Mouse (Mus musculus) G1E (cell line): ENCODE data around the gene Zfp219. TPM values are rescaled to one million over a fixed set of nuclear protein-coding genes. Genes with fewer than 3 reads are reported as not detected.

Experiments
- ATAC-seq: 2 replicates; pipeline ENCODE4 v1.8.0; 2016; ENCODE audit warnings: mild to moderate bottlenecking; ENCODE audit not compliant: insufficient number of reproducible peaks, poor library complexity, low FRiP score, severe bottlenecking; ENCODE audit errors: extremely low read depth
- DNase-seq: peaks from one replicate; pipeline ENCODE4 v3.0.0; 2012; ENCODE audit warnings: low spot score
- H3K27me3 ChIP-seq: 2 replicates; pipeline ENCODE4 v1.6.1; 2012; ENCODE audit warnings: mild to moderate bottlenecking, low read length, inconsistent platforms; ENCODE audit not compliant: insufficient read depth
- H3K36me3 ChIP-seq: replicated peaks from 2 replicates; pipeline ENCODE3; 2012; ENCODE audit warnings: mild to moderate bottlenecking, inconsistent platforms
- H3K4me1 ChIP-seq: 2 replicates; pipeline ENCODE4 v1.6.1; 2012; ENCODE audit warnings: low read depth, low read length, inconsistent platforms, mixed read lengths; ENCODE audit not compliant: insufficient read depth
- H3K4me3 ChIP-seq: 2 replicates; pipeline ENCODE4 v1.5.1; 2012; ENCODE audit warnings: low read depth, mild to moderate bottlenecking, inconsistent platforms, low read length, moderate library complexity, mixed read lengths
- H3K9me3 ChIP-seq: replicated peaks from 2 replicates; pipeline ENCODE4 v1.6.1; 2012; ENCODE audit warnings: inconsistent platforms
- CTCF ChIP-seq: IDR thresholded peaks from 2 replicates; pipeline ENCODE4 v1.5.1; 2012; ENCODE audit warnings: low read depth, low read length, inconsistent platforms, mixed read lengths
- GATA1 ChIP-seq: IDR thresholded peaks from 2 replicates; pipeline ENCODE4 v1.6.1; 2012; ENCODE audit warnings: borderline replicate concordance, low read length, inconsistent platforms, mixed read lengths
- GATA2 ChIP-seq: IDR thresholded peaks from 2 replicates; pipeline ENCODE4 v1.6.1; 2012; ENCODE audit warnings: low read depth, low read length, inconsistent platforms, borderline replicate concordance
- POLR2AphosphoS5 ChIP-seq: IDR thresholded peaks from 2 replicates; pipeline ENCODE4 v1.6.1; 2012; ENCODE audit warnings: low read depth, low read length, inconsistent platforms; ENCODE audit not compliant: insufficient replicate concordance
- TAL1 ChIP-seq: conservative IDR thresholded peaks from 2 replicates; pipeline ENCODE4 v1.6.1; 2012; ENCODE audit warnings: low read depth, low read length, inconsistent platforms, mixed read lengths
- polyA plus RNA-seq: library from polyadenylated mRNA; stranded (reverse); fragments of >175 nt; gene quantifications from 2 replicates; pipeline ENCODE4 v1.2.3, GENCODE M21; 2012
- total RNA-seq, 2 experiments: library from RNA; stranded (forward) in 1 of 2; stranded (reverse) in 1 of 2; fragments of 200-1000 nt in 1 of 2; fragments of >200 nt in 1 of 2; fragmentation: Nextera tagmentation in 1 of 2; gene quantifications; 2 replicates each; pipeline ENCODE4 v1.2.3; 2014 to 2017

Gene Zfp219
- total and polyA plus RNA-seq, 3 experiments = 16.9 to 83.1 (median 29.6) TPM

GRCm38 (mm10) chr14:52005616-52006015, 14.9 kb downstream of the Zfp219 start:
- TF ChIP-seq POLR2AphosphoS5 = no peak
- no peak for TF ChIP-seq GATA1
- no peak for TF ChIP-seq TAL1
- no peak for TF ChIP-seq CTCF
- TF ChIP-seq GATA2 = no peak
- H3K4me1 ChIP-seq = peaks cover 22% of the 10 kb centered on the region
- no peaks in the 10 kb centered on the region for H3K27me3 ChIP-seq
- DNase-seq (no peak), ATAC-seq (no peak)
- H3K36me3 ChIP-seq = peaks cover 86% of the 10 kb centered on the region
- H3K4me3 ChIP-seq = no peak overlapping the region
- H3K9me3 ChIP-seq = no peaks in the 10 kb centered on the region

- H3K4me1 ChIP-seq = peaks cover 18% of the 10 kb centered on the region
- ATAC-seq = no peak
- no peaks in the 10 kb centered on the region for H3K27me3 ChIP-seq
- H3K36me3 ChIP-seq = peaks cover 84% of the 10 kb centered on the region
- no peak overlapping the region for H3K4me3 ChIP-seq
- no peak for DNase-seq
- TF ChIP-seq POLR2AphosphoS5 (no peak), CTCF (no peak), GATA2 (no peak), TAL1 (no peak)
- H3K9me3 ChIP-seq = no peaks in the 10 kb centered on the region
These were observed 15.4 kb downstream of the Zfp219 start for GRCm38 (mm10) chr14:52005141-52005540.

- Histone ChIP-seq H3K36me3 (peaks cover 80% of the 10 kb centered on the region), H3K27me3 (no peaks in the 10 kb centered on the region), H3K4me1 (peaks cover 12% of the 10 kb centered on the region), H3K9me3 (no peaks in the 10 kb centered on the region), H3K4me3 (no peak overlapping the region)
- no peak for ATAC-seq
- DNase-seq = no peak
- no peak for TF ChIP-seq POLR2AphosphoS5
- TF ChIP-seq GATA1 = no peak
- TF ChIP-seq GATA2 = no peak
- no peak for TF ChIP-seq CTCF
- TF ChIP-seq TAL1 = no peak
These were observed 16.5 kb downstream of the Zfp219 start for GRCm38 (mm10) chr14:52003981-52004495.

- DNase-seq = no peak
- H3K27me3 ChIP-seq = no peaks in the 10 kb centered on the region
- H3K4me3 ChIP-seq = no peak overlapping the region
- H3K36me3 ChIP-seq = peaks cover 59% of the 10 kb centered on the region
- no peak for TF ChIP-seq GATA2
- TF ChIP-seq CTCF = no peak
- no peak for TF ChIP-seq GATA1
- no peak for TF ChIP-seq POLR2AphosphoS5
- TF ChIP-seq TAL1 = no peak
- H3K4me1 ChIP-seq = peaks cover 7% of the 10 kb centered on the region; the same call in 1 of the 2 replicates
- no peaks in the 10 kb centered on the region for H3K9me3 ChIP-seq
- ATAC-seq = no peak
These were observed 23.1 kb downstream of the Zfp219 start for GRCm38 (mm10) chr14:51997483-51997882.

GRCm38 (mm10) chr14:51996866-51997265, 23.7 kb downstream of the Zfp219 start:
- no peaks in the 10 kb centered on the region for H3K27me3 ChIP-seq
- no peak overlapping the region for H3K4me3 ChIP-seq
- ATAC-seq (no peak), DNase-seq (no peak)
- peaks cover 7% of the 10 kb centered on the region; the same call in 1 of the 2 replicates for H3K4me1 ChIP-seq
- TF ChIP-seq TAL1 (no peak), GATA1 (no peak), CTCF (no peak), POLR2AphosphoS5 (no peak), GATA2 (no peak)
- no peaks in the 10 kb centered on the region for H3K9me3 ChIP-seq
- H3K36me3 ChIP-seq = peaks cover 55% of the 10 kb centered on the region

- ATAC-seq (no peak), DNase-seq (no peak)
- Histone ChIP-seq H3K9me3 (no peaks in the 10 kb centered on the region), H3K36me3 (peaks cover 59% of the 10 kb centered on the region), H3K27me3 (no peaks in the 10 kb centered on the region), H3K4me3 (no peak overlapping the region), H3K4me1 (peaks cover 7% of the 10 kb centered on the region; the same call in 1 of the 2 replicates)
- TF ChIP-seq TAL1 = no peak
- no peak for TF ChIP-seq POLR2AphosphoS5
- TF ChIP-seq CTCF = no peak
- no peak for TF ChIP-seq GATA1
- TF ChIP-seq GATA2 = no peak
These were observed 24.2 kb downstream of the Zfp219 start for GRCm38 (mm10) chr14:51996231-51996841.
